In genomic region chr14:121646617-121647016, GRCm38 (mm10) we compare ENCODE assay signal across 10 mouse cellular contexts.
A peak's percentile ranks its signal among the peaks of the same experiment; 100 is the strongest.
DNase-seq lines count a peak whose midpoint lies in the region.
"Had no signal": no experiment of that assay in that cellular context is flagged by ENCODE, and none has a peak within 500 bp of the region (broad histone marks: within the 10 kb centered on the region; RNA-seq: fewer than 3 reads in every experiment).

No protein-coding gene starts in this region.

- intact Hi-C loops in heart, postnatal 10 days (cut with DNase I) = loop anchor here (5.0 kb wide), 1 partner anchor 51 kb away; no protein-coding TSS in a partner anchor

- no peaks in the 10 kb centered on the region for H3K9me3 ChIP-seq in limb, embryonic 10.5 days (replicated peaks)

- no peaks in the 10 kb centered on the region for H3K36me3 ChIP-seq in limb, embryonic 10.5 days

- no peak overlapping the region for H3K27ac ChIP-seq in limb, embryonic 10.5 days
- H3K27ac ChIP-seq: macrophage had no signal

- no peaks in the 10 kb centered on the region for H3K27me3 ChIP-seq in limb, embryonic 10.5 days (ENCODE audit: low read depth, poor library complexity, severe bottlenecking)

- 77% methylated on average over 10 of the region's 10 CpGs for WGBS in limb, embryonic 10.5 days

- H3K4me1 ChIP-seq in limb, embryonic 10.5 days = peaks cover 8% of the 10 kb centered on the region

- no peak overlapping the region for H3K4me3 ChIP-seq in limb, embryonic 10.5 days

- DNase-seq in gastrocnemius, adult 18-20 months (ENCODE audit: low spot score) = peak; percentile 43
- DNase-seq in gastrocnemius, postnatal 25 days = no peak
- DNase-seq in 416B (ENCODE audit: low read depth) = peak; percentile 37
- peak; percentile 53 to 68 for DNase-seq in cerebellum, postnatal 14 days
- peak; percentile 59 to 65 for DNase-seq in heart, postnatal 10 days
- DNase-seq in limb, embryonic 10.5 days (ENCODE audit: low spot score) = no peak
- no peak for DNase-seq in urinary bladder, postnatal 10 days (ENCODE audit: low spot score)
- DNase-seq in natural killer cell, adult 2 months (ENCODE audit: low spot score in 2 of 2) = no peak
- DNase-seq: thymus, adult 18-20 months had no signal

Comparison
In these comparisons a context has a peak if more than half of its experiments do, and no peak if none do; other contexts are left out.
1. DNase-seq: peak in gastrocnemius, adult 18-20 months (single experiment), 416B (single experiment), cerebellum, postnatal 14 days (2 of 2) and heart, postnatal 10 days (2 of 2); none in gastrocnemius, postnatal 25 days (single experiment), limb, embryonic 10.5 days (single experiment), urinary bladder, postnatal 10 days (single experiment) and natural killer cell, adult 2 months (0 of 2).